Mouse (Mus musculus) sigmoid colon, adult 10 weeks (tissue): Measurements from ENCODE around the gene Gpr4. TPM values are rescaled to one million over a fixed set of nuclear protein-coding genes. Genes with fewer than 3 reads are reported as not detected.

Experiments used
- polyA plus RNA-seq: library from polyadenylated mRNA; stranded (reverse); fragments of 350-450 nt; fragmentation: Illumina TruSeq; extraction: RNeasy Lipid Tissue Mini Kit (QIAGEN cat#74804); gene quantifications from one replicate; pipeline ENCODE4 v1.2.3, GENCODE M21; 2014; ENCODE audit warnings: low read depth, low replicate concordance

Gene Gpr4
- 0.76 TPM for polyA plus RNA-seq

DNA sequence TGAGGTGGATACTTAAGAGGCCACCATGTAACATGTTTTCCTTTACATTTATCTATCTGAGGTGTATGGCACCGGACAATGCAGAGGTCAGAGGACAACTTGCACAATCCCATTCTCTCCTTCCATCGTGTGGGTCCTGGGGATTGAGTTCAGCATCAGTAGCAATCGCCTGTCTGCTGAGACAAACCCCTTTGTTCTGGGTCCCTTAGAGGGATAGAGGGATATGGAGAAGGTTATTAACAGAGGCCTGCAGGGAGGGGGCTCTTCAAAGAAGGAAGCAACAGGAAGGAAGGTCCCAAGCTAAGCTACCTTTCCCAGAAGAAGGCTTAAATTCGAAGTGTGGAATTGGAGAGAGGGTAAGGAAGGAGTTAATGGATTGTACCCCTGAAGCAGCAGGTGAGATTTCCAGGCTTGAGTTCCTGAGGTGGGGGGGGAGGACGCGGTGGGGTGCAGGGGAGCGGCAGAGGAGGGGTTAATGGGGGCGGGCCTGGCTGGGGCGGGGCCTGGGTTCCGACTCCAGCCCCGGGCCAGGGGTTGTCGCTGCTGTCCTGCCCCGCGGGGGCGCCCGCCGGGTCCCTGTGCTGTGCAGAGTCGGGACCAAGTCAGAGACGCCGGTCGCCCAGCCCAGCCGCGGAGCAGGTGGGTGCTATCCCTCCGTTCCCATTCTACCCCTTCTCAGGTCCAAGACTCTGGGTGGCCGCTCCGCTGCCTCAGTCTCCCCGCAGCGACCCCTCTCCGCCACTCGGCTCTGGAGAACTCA is at the start of gene Gpr4:
Gpr4 (plus strand) TSS at position 543 of the 760 bp plus-strand sequence.

GRCm38 (mm10) chr7:19165656-19166423 is 46.5 kb upstream of the Gpr4 start, which contains the start of gene Gipr:
TSS of gene Gipr (minus strand) at chr7:19166127.

DNA sequence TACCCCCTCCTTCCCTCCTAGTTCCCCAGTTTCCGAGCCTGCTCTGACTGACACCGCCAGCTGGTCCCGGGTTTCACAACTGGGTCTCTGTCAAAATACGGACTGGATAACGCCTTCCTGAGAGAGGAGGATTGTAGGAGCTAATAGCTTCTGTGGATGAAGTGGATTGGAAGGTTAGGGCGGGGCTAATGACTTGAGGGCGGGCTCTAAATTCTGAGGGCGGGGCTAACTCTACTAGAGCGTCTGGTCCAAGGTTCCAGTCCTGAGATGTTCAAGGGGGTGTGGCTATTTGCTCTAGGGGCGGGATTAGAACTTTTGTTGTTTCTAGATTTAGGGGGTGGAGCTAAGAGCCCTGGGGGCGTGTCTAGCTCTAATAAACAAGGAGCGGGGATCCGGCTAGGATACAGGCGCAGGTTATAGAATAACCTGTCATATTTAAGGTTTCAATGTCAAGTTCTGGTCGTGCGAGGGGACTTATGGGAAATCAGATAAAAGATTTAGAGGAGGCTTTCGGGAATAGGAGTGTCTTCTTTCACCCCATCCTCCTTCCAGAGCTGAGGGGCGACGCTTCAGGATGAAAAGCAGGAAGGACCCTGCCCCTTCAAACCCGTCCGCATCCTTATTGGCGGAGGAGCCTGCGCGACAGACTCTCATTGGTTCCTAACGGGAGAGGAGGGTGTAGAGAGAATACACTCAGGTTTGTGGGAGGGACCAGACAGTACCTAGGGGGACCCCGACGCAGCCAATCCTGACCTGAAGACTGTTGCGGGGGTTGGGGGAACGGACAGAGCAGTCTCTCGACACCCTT is 36.4 kb upstream of the Gpr4 start, which contains the start of gene Eml2:
Eml2 (plus strand) TSS at position 714 of the 808 bp plus-strand sequence.

DNA sequence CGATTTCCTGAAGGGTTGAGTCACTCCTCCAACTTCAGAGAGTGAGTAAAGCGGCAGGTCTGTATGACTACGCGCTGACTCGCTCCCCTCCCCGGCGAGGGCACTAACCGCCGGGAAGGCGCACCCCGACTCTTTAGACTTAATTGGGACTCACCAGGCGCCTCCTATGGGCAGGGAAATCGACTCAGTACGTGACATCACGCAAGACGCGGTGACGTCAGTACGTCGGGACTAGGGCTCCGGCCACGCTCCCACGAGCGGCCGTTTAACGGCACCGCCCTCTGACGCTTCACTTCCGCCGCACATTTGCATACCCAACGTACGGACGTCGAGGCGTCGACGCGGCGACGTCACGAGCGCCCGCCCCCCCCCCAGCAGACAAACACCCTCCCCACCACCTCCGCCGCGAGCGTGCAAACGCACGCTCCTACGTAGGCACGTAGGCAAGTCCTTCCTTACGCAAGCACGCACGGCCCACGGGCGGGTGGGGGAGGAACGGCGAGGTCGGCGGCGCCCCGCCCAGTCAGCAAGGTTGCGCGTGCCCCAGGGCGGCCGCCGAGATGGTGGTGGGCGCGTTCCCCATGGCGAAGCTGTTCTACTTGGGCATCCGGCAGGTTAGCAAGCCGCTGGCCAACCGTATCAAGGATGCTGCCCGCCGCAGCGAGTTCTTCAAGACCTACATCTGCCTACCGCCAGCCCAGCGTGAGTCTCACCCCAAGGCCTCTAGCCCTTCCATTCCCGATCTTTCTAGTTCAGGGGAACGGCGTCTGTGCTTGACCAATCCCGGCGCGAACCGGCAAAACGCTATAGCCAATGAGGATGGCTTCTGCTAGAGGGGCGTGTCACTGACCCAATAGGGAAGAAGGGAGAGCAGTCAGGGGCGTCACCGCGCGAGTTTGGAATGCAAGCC is 15.8 kb downstream of the Gpr4 start, which contains the start of gene Opa3:
Opa3 (plus strand) TSS at position 452 of the 910 bp plus-strand sequence.

GRCm38 (mm10) chr7:19271238-19272172 is 59.2 kb downstream of the Gpr4 start, which contains the start of gene Vasp:
TSS of gene Vasp (minus strand) at chr7:19271817.

Other genes with a start within 250 kb of the Gpr4 start
- not detected for gene Nanos2, start 225.1 kb upstream of the Gpr4 start, polyA plus RNA-seq
- not detected for gene Mypop, start 221.3 kb upstream of the Gpr4 start, polyA plus RNA-seq
- gene Irf2bp1, start 208.5 kb upstream of the Gpr4 start, polyA plus RNA-seq, result 1.6 TPM
- 20.9 TPM for gene Foxa3, start 189.0 kb upstream of the Gpr4 start, polyA plus RNA-seq
- gene Sympk, start 188.2 kb upstream of the Gpr4 start, polyA plus RNA-seq, result 4.3 TPM
- not detected for gene Rsph6a, start 157.8 kb upstream of the Gpr4 start, polyA plus RNA-seq
- gene Dmwd, start 136.3 kb upstream of the Gpr4 start, polyA plus RNA-seq, result not detected
- 12.7 TPM for gene Dmpk, start 128.7 kb upstream of the Gpr4 start, polyA plus RNA-seq
- gene Six5, start 117.9 kb upstream of the Gpr4 start, polyA plus RNA-seq, result 1.1 TPM
- gene Gm4969, start 94.2 kb upstream of the Gpr4 start, polyA plus RNA-seq, result not detected
- 0.60 TPM for gene Fbxo46, start 92.7 kb upstream of the Gpr4 start, polyA plus RNA-seq
- gene Qpctl, start 63.2 kb upstream of the Gpr4 start, polyA plus RNA-seq, result 7.0 TPM
- 2.1 TPM for gene Snrpd2, start 62.8 kb upstream of the Gpr4 start, polyA plus RNA-seq
- gene Gipr, start 46.4 kb upstream of the Gpr4 start, polyA plus RNA-seq, result 0.44 TPM
- 0.76 TPM for gene Eml2, start 36.1 kb upstream of the Gpr4 start, polyA plus RNA-seq
- 12.0 TPM for gene Opa3, start 15.8 kb downstream of the Gpr4 start, polyA plus RNA-seq
- gene Vasp, start 59.3 kb downstream of the Gpr4 start, polyA plus RNA-seq, result 121 TPM
- not detected for gene Ppm1n, start 67.5 kb downstream of the Gpr4 start, polyA plus RNA-seq
- 1.6 TPM for gene Rtn2, start 70.1 kb downstream of the Gpr4 start, polyA plus RNA-seq
- 1.4 TPM for gene Fosb, start 97.5 kb downstream of the Gpr4 start, polyA plus RNA-seq
- gene Ercc1, start 132.2 kb downstream of the Gpr4 start, polyA plus RNA-seq, result 0.63 TPM
- 0.95 TPM for gene Cd3eap, start 146.9 kb downstream of the Gpr4 start, polyA plus RNA-seq
- not detected for gene Ppp1r13l, start 147.2 kb downstream of the Gpr4 start, polyA plus RNA-seq
- gene Ercc2, start 169.5 kb downstream of the Gpr4 start, polyA plus RNA-seq, result 1.1 TPM
- not detected for gene Klc3, start 191.6 kb downstream of the Gpr4 start, polyA plus RNA-seq
- not detected for gene Ckm, start 192.2 kb downstream of the Gpr4 start, polyA plus RNA-seq
- gene Mark4, start 246.3 kb downstream of the Gpr4 start, polyA plus RNA-seq, result 1.7 TPM